Mouse (Mus musculus) bone marrow, adult 2 months (tissue): ENCODE results near the gene Gmds.

Source experiments
- CTCF ChIP-seq: fragments of 200-500 bp; IDR thresholded peaks from 2 replicates; pipeline ENCODE4 v1.5.1; 2011; ENCODE audit warnings: low read length, control low read depth; ENCODE audit not compliant: control insufficient read depth, insufficient read depth
- POLR2A ChIP-seq: fragments of 200-500 bp; IDR thresholded peaks from 2 replicates; pipeline ENCODE4 v1.6.1; 2011; ENCODE audit warnings: low read depth, mild to moderate bottlenecking, control low read depth, low read length, borderline replicate concordance; ENCODE audit not compliant: control insufficient read depth

DNA sequence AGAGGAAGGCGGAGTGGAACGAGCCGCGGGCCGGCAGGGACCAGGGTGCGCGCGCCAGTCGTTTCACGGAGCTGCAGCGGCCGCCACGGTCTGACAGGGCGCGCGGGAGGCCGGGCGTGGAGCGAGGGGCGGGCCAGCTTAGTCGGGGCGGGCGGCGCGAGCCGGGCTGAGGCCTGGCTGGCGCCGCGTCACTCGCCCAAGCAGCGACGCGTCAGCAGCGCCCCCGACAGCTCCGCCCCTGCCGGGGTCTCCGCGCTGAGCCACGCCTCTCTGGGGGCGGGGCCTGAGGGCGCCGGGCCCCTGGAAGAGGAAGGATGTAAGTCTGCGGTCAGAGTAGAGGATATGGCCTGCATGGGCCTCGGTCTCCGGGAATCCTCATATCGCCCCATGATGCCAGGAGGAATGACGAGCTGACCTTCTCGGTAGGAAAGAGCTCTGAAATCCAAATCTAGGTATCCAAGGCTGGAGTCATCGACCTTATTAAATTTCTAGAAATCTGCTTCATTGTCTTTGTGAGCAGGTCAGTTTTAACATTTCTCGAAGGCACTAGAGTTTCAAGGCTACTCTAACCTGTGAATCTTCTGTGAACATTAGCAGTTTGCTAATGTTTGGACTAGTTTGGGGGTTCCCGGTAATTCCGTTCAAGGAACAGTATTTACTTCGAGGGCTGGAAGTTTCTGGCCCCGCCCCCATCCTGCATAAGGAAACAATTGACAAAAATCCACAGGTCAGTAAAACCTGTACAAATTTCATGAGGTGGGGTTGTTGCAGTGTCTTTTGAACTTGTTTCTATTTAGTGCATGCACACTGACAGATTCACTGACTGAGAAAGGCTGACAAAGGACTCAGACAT lies at the start of gene Gmds:
- TF ChIP-seq POLR2A, result peak; percentile 34; the same call in 1 of the 2 replicates
- TF ChIP-seq CTCF, result no peak
